Mouse (Mus musculus): ENCODE measurements around the gene Adgrd1. TPM values are rescaled to one million over a fixed set of nuclear protein-coding genes. Genes with fewer than 3 reads are reported as not detected.
A peak's percentile ranks its signal among the peaks of the same experiment; 100 is the strongest.

Adgrd1 gene
- polyA plus RNA-seq, 1 experiment from 2014 or later: 0.07 TPM

DNA sequence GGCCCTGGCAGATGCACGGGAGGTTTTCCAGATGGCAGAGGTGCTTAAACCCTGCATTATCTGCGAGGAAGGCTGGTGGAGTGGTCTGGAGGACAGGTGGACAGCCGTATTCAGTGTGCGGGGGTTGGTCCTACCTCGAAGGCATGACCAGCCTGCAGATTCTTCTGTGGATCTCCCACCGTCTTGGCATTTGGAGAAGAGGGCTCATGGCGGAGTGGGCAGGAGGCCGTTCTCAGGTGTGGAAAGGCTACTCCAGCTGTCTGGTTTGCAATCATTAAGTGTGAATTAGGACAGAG is 32.8 kb upstream of the Adgrd1 start:
- peaks cover 6% of the 10 kb centered on the region; the same call in 1 of the 2 replicates for H3K4me1 ChIP-seq (ENCODE audit: control insufficient read depth, insufficient read depth, low read length)
- 53% methylated on average over 8 of the region's 8 CpGs for WGBS
- H3K9ac ChIP-seq (ENCODE audit: low read length): peak overlapping the region; percentile 24; the same call in 1 of the 2 replicates
- H3K27ac ChIP-seq (ENCODE audit: low read depth, low read length): no peak overlapping the region; the same call in 1 of the 2 replicates
- no peaks in the 10 kb centered on the region for H3K27me3 ChIP-seq (ENCODE audit: control insufficient read depth, insufficient read depth, low read length)
- no peaks in the 10 kb centered on the region for H3K36me3 ChIP-seq (ENCODE audit: control insufficient read depth, insufficient read depth, low read length)
- H3K9me3 ChIP-seq (ENCODE audit: control insufficient read depth, low read length): no peaks in the 10 kb centered on the region
- DNase-seq (ENCODE audit: low spot score, missing footprints): no peak
- H3K4me3 ChIP-seq (ENCODE audit: low read depth, low read length): no peak overlapping the region
- H3K4me2 ChIP-seq: peak overlapping the region; percentile 41
- no peak; the same call in none of the 2 replicates for ATAC-seq (ENCODE audit: low FRiP score)

DNA sequence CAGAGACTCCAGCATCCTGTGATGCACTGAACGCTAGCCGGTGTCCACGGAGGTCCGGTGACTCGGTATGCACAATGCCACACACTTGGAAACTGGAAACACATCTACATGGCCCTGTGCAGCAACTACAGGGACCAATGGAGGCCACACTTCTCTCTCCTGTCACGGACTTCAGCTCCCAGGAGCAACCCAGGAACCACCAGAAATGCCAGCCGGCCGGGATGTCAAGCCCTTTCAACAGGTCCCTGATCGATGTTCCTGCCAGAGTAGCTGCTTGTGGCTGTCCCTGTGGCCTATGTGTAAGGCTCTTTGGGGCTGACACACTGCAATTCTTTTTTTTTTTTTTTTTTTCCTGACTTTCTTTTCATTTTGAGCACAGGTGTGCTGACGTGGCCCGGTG is 32.4 kb upstream of the Adgrd1 start:
- WGBS: 82% methylated on average over 11 of the region's 11 CpGs
- no peak overlapping the region for H3K4me3 ChIP-seq (ENCODE audit: low read depth, low read length)
- H3K27ac ChIP-seq (ENCODE audit: low read depth, low read length): no peak overlapping the region
- H3K36me3 ChIP-seq (ENCODE audit: control insufficient read depth, insufficient read depth, low read length): no peaks in the 10 kb centered on the region
- peak; percentile 70 for DNase-seq (ENCODE audit: low spot score, missing footprints)
- H3K4me1 ChIP-seq (ENCODE audit: control insufficient read depth, insufficient read depth, low read length): peaks cover 6% of the 10 kb centered on the region; the same call in 1 of the 2 replicates
- H3K4me2 ChIP-seq: no peak overlapping the region
- no peak overlapping the region for H3K9ac ChIP-seq (ENCODE audit: low read length)
- H3K27me3 ChIP-seq (ENCODE audit: control insufficient read depth, insufficient read depth, low read length): no peaks in the 10 kb centered on the region
- H3K9me3 ChIP-seq (ENCODE audit: control insufficient read depth, low read length): no peaks in the 10 kb centered on the region
- no peak for ATAC-seq (ENCODE audit: low FRiP score)

DNA sequence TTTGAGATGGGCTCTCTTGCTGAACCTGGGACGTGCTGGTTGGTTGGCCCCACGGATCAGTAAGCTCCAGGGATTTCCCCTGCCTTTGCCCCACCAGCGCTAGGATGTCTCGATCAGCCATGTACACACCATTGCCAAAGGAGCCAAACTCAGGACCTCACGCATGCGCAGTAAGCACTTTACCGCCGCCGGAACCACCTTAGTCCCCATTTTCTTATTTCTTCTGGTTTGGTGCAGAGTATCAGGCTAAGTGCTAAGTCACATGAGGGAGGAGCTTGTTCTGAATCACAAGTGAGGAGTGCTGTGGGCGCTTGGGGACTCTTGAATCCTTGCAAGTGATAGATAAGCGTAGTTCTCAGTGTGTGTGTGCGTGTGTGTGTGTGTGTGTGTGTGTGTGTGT is 31.2 kb upstream of the Adgrd1 start:
- Histone ChIP-seq H3K4me3 (ENCODE audit: low read depth, low read length) (no peak overlapping the region), H3K27ac (ENCODE audit: low read depth, low read length) (no peak overlapping the region), H3K4me2 (no peak overlapping the region), H3K27me3 (ENCODE audit: control insufficient read depth, insufficient read depth, low read length) (no peaks in the 10 kb centered on the region), H3K9me3 (ENCODE audit: control insufficient read depth, low read length) (no peaks in the 10 kb centered on the region), H3K36me3 (ENCODE audit: control insufficient read depth, insufficient read depth, low read length) (no peaks in the 10 kb centered on the region), H3K4me1 (ENCODE audit: control insufficient read depth, insufficient read depth, low read length) (peaks cover 6% of the 10 kb centered on the region; the same call in 1 of the 2 replicates), H3K9ac (ENCODE audit: low read length) (no peak overlapping the region)
- DNase-seq (ENCODE audit: low spot score, missing footprints) (peak; percentile 19), ATAC-seq (ENCODE audit: low FRiP score) (no peak)
- WGBS: 80% methylated on average over 12 of the region's 12 CpGs

DNA sequence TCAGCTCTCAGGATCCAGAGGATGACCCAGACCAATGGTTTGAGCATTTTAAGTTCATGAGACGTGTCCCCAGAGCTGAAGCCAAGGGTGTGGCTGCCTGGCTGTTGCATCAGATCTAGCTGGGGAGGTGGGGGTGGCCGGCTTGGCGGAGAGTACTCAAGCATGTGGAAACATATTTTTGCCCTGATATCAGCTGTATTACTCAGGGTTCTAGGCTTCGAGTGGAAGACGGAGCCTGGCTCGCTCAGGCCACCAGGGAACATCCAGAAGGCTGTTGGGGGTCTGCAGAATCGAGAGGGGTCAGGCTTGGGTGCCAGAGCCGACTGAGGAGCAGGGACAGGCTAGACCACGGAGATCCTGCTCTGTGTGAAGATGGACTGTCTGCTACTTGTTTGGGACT is 30.6 kb upstream of the Adgrd1 start:
- Histone ChIP-seq H3K9ac (ENCODE audit: low read length) (no peak overlapping the region), H3K4me2 (no peak overlapping the region), H3K36me3 (ENCODE audit: control insufficient read depth, insufficient read depth, low read length) (no peaks in the 10 kb centered on the region), H3K27me3 (ENCODE audit: control insufficient read depth, insufficient read depth, low read length) (no peaks in the 10 kb centered on the region), H3K4me3 (ENCODE audit: low read depth, low read length) (no peak overlapping the region), H3K27ac (ENCODE audit: low read depth, low read length) (no peak overlapping the region), H3K4me1 (ENCODE audit: control insufficient read depth, insufficient read depth, low read length) (peaks cover 6% of the 10 kb centered on the region; the same call in 1 of the 2 replicates), H3K9me3 (ENCODE audit: control insufficient read depth, low read length) (no peaks in the 10 kb centered on the region)
- WGBS: 87% methylated on average over 9 of the region's 9 CpGs
- no peak for ATAC-seq (ENCODE audit: low FRiP score)
- DNase-seq (ENCODE audit: low spot score, missing footprints): no peak

DNA sequence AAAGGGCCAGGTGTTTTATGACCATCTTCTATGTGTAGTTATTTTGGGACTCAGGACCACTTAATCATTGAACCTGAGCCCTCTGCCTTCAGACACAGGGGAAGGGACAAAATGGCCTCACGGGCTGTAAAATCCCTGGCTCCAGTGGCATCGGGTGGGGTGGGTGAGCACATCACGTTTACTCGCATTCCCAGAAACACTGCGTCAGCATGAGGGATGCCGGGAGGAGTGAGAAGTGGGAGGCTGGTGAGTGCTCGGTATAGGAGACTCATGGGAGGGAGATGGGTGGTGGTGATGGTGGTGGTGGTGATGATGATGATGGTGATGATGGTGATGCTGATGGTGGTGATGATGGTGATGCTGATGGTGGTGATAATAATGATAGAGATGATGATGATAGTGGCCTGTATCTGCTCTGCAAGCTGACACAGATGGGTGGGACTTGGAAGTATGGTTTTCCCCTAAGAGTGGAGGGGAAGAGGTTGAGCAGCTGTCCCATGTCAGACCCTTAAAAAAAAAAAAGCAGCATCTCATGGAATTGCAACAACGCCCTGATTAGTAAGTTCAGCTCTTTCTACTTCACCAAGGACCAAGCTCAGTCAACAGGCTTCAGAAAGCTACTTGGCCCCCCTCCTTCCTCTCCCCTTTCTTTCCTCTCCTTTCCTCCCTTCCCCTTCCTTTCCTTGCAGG is 29.9 kb upstream of the Adgrd1 start:
- ATAC-seq (ENCODE audit: low FRiP score) (no peak), DNase-seq (ENCODE audit: low spot score, missing footprints) (no peak)
- Histone ChIP-seq H3K4me3 (ENCODE audit: low read depth, low read length) (no peak overlapping the region), H3K9ac (ENCODE audit: low read length) (no peak overlapping the region), H3K36me3 (ENCODE audit: control insufficient read depth, insufficient read depth, low read length) (no peaks in the 10 kb centered on the region), H3K27me3 (ENCODE audit: control insufficient read depth, insufficient read depth, low read length) (no peaks in the 10 kb centered on the region), H3K27ac (ENCODE audit: low read depth, low read length) (no peak overlapping the region), H3K4me1 (ENCODE audit: control insufficient read depth, insufficient read depth, low read length) (peaks cover 6% of the 10 kb centered on the region; the same call in 1 of the 2 replicates), H3K9me3 (ENCODE audit: control insufficient read depth, low read length) (no peaks in the 10 kb centered on the region), H3K4me2 (no peak overlapping the region)
- WGBS: 91% methylated on average over 8 of the region's 8 CpGs

DNA sequence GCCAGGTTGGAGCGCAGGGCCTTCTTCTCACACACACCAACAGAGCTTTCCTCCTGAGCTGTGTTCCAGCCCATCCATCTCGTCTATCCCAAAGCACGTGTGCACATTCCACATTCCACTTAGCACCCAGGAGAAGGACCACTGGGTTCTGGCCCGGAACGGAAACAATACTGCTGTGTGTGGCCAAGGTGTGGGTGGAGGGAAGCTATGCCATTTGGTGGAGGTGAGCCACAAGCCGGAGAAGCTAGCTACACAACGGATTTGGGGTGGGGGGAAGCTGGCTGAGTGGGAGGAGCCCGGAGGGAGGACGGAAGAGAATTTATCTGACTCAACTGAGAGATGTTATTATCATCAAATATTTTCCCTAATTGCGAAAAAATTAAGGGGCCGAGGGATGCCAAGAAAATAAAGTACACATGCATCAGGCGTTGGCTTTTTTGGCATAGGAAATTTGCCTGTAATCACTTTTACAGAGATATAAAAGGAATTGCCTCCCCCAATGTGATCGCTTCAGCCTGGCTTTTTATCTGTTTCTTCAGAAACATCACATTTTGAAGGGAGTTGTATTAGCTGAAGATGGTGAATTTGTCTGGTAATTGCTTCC is 29.2 kb upstream of the Adgrd1 start:
- DNase-seq (ENCODE audit: low spot score, missing footprints): peak; percentile 2

DNA sequence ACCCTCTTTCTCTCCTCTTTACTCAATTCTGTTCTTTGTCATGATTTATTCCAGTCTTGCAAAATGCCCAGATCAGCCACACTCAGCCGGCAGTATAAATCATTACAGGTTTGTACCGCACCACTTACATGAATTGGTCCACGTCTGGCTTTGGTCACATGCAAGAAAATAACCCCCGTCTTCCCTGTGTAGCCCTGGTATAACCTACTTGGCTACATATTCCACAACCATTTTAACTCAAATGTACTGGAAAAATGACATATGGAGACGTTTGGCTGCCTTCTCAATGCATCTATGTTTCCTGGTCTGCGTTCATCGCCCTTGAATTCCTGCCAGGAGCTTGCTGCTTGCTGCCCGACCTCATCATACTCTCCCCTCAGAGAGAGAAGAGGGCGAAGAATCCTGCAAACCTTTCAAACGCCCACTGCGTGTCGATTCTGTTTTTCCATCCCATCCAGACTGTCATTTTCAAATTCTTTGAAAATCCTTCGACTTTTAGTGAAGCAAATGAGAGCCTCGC is 24.7 kb upstream of the Adgrd1 start:
- WGBS: 85% methylated on average over 14 of the region's 14 CpGs
- H3K4me2 ChIP-seq: no peak overlapping the region
- no peak overlapping the region for H3K27ac ChIP-seq (ENCODE audit: low read depth, low read length)
- ATAC-seq (ENCODE audit: low FRiP score) (no peak), DNase-seq (ENCODE audit: low spot score, missing footprints) (peak; percentile 33)
- no peaks in the 10 kb centered on the region for H3K27me3 ChIP-seq (ENCODE audit: control insufficient read depth, insufficient read depth, low read length)
- no peaks in the 10 kb centered on the region for H3K9me3 ChIP-seq (ENCODE audit: control insufficient read depth, low read length)
- H3K36me3 ChIP-seq (ENCODE audit: control insufficient read depth, insufficient read depth, low read length): no peaks in the 10 kb centered on the region
- no peak overlapping the region for H3K4me3 ChIP-seq (ENCODE audit: low read depth, low read length)
- no peaks in the 10 kb centered on the region for H3K4me1 ChIP-seq (ENCODE audit: control insufficient read depth, insufficient read depth, low read length)
- H3K9ac ChIP-seq (ENCODE audit: low read length): no peak overlapping the region

More for the DNA sequence above, 29.2 kb upstream of the Adgrd1 start:
- 84% methylated on average over 13 of the region's 13 CpGs for WGBS
- H3K4me2 ChIP-seq: no peak overlapping the region
- H3K4me3 ChIP-seq (ENCODE audit: low read depth, low read length): no peak overlapping the region
- no peaks in the 10 kb centered on the region for H3K9me3 ChIP-seq (ENCODE audit: control insufficient read depth, low read length)
- no peak overlapping the region for H3K9ac ChIP-seq (ENCODE audit: low read length)
- no peaks in the 10 kb centered on the region for H3K36me3 ChIP-seq (ENCODE audit: control insufficient read depth, insufficient read depth, low read length)
- peaks cover 6% of the 10 kb centered on the region; the same call in 1 of the 2 replicates for H3K4me1 ChIP-seq (ENCODE audit: control insufficient read depth, insufficient read depth, low read length)
- H3K27me3 ChIP-seq (ENCODE audit: control insufficient read depth, insufficient read depth, low read length): no peaks in the 10 kb centered on the region
- ATAC-seq (ENCODE audit: low FRiP score): no peak
- no peak overlapping the region for H3K27ac ChIP-seq (ENCODE audit: low read depth, low read length)

DNA sequence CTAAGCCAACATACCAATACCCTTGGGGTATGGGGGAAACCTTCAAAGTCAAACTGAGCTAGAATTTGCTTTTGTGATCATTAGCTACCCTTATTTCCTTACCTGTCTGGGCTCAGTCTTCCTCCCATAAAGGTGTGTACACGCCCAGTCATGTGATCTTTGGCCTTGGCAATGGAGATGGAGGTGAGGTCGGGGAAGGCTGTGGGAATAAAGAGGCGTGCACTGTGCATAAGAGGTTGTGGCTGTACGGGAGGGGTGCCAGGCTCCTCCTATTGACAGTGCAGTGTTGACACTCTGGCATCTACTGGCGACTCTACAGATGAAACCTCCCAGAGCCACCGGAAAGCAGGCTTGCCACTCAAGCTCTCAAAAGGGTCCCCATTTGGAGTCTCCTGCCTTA is 23.1 kb upstream of the Adgrd1 start:
- Histone ChIP-seq H3K9me3 (ENCODE audit: control insufficient read depth, low read length) (no peaks in the 10 kb centered on the region), H3K27me3 (ENCODE audit: control insufficient read depth, insufficient read depth, low read length) (no peaks in the 10 kb centered on the region), H3K4me3 (ENCODE audit: low read depth, low read length) (no peak overlapping the region), H3K4me1 (ENCODE audit: control insufficient read depth, insufficient read depth, low read length) (no peaks in the 10 kb centered on the region), H3K27ac (ENCODE audit: low read depth, low read length) (no peak overlapping the region), H3K36me3 (ENCODE audit: control insufficient read depth, insufficient read depth, low read length) (no peaks in the 10 kb centered on the region), H3K9ac (ENCODE audit: low read length) (no peak overlapping the region), H3K4me2 (no peak overlapping the region)
- DNase-seq (ENCODE audit: low spot score, missing footprints): peak; percentile 54
- ATAC-seq (ENCODE audit: low FRiP score): no peak
- 70% methylated on average over 6 of the region's 6 CpGs for WGBS

DNA sequence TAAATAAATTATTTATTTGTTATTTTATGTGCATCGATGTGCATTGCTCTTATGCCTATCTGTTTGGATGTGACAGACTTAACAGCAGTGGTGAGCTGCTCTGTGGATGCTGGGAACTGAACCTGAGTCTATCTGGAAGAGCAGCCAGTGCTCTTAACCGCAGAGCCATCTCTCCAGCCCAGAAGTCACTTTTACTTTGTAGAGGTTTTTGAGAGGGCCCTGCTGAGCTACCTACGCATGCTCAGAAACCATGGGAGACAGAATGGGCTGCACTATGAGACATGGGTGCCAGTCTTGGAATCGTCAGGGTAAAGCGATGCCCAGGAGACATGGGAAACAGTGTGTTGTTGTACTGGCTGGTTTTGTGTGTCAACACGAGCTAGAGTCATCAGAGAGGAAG is 20.5 kb upstream of the Adgrd1 start:
- 89% methylated on average over 6 of the region's 6 CpGs for WGBS

More for the DNA sequence above, 20.5 kb upstream of the Adgrd1 start:
- Histone ChIP-seq H3K9me3 (ENCODE audit: control insufficient read depth, low read length) (no peaks in the 10 kb centered on the region), H3K9ac (ENCODE audit: low read length) (no peak overlapping the region), H3K4me2 (no peak overlapping the region), H3K27ac (ENCODE audit: low read depth, low read length) (no peak overlapping the region), H3K27me3 (ENCODE audit: control insufficient read depth, insufficient read depth, low read length) (no peaks in the 10 kb centered on the region), H3K36me3 (ENCODE audit: control insufficient read depth, insufficient read depth, low read length) (no peaks in the 10 kb centered on the region), H3K4me3 (ENCODE audit: low read depth, low read length) (no peak overlapping the region), H3K4me1 (ENCODE audit: control insufficient read depth, insufficient read depth, low read length) (no peaks in the 10 kb centered on the region)
- DNase-seq (ENCODE audit: low spot score, missing footprints) (no peak), ATAC-seq (ENCODE audit: low FRiP score) (no peak)
